Mouse (Mus musculus): ENCODE results near the gene Cep41. TPM values are rescaled to one million over a fixed set of nuclear protein-coding genes. Genes with fewer than 3 reads are reported as not detected.

The Cep41 gene
- total RNA-seq, 2 experiments from 2014 or later = 2.9 to 3.1 TPM

DNA sequence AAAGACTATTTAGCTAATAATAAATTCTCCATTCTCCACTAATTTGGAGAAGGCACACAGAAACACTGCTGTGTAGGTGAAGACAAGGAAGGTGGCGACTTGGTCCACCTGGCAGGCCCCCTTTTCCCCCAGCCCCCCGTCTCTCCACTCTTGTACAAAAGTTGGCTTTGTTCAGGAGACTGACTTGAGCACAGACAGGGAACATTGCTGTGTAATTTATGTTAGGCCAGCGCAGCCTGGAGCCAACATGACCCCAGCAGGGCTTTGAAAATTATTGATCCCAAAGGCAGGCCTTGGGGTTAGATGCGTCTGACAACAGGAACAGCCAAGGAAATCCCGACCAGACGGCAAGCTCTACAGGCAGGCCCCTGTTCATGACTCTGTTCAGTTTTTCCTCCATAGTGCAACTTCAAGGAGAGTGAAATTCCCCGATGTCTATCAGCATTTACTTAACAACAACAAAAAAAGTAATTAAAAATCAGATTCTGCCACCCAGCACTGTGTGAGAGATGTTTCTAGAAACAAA is 89.1 kb downstream of the Cep41 start:
- intact Hi-C loops (cut with DNase I) = no loop called here
- no peak for DNase-seq

Small RNA genes lying within 50 kb of the gene (microRNA-seq; reads per million reads assigned to microRNA genes)
- 2,789 to 6,477 reads per million in 2 experiments for gene Mir335

Other genes with a start within 250 kb of the Cep41 start
- gene Tmem209, start 184.0 kb downstream of the Cep41 start, total RNA-seq (2021) = 1 to 10 TPM; 6.9 to 7.6 TPM
- under 1 TPM in 1 of 2 experiments, not detected in 1; 0.24 TPM for gene Ssmem1, start 183.9 kb downstream of the Cep41 start, total RNA-seq (2021)
- gene Cpa2, start 152.2 kb downstream of the Cep41 start, total RNA-seq (2021) = not detected
- gene Cpa4, start 125.4 kb downstream of the Cep41 start, total RNA-seq (2021) = not detected
- not detected for gene Cpa5, start 82.7 kb downstream of the Cep41 start, total RNA-seq (2021)
- gene Cpa1, start 54.5 kb downstream of the Cep41 start, total RNA-seq (2021) = 1 to 10 TPM; 1.0 to 2.4 TPM
- gene Mest, start 29.8 kb upstream of the Cep41 start, total RNA-seq (2021) = 10 to 100 TPM; 51.2 to 65.0 TPM
- gene Copg2, start 203.0 kb upstream of the Cep41 start, total RNA-seq (2021) = 10 to 100 TPM; 40.3 to 45.7 TPM
- gene Tsga13, start 221.8 kb upstream of the Cep41 start, total RNA-seq (2021) = not detected